Mouse (Mus musculus): ENCODE data around the gene Ifrd1. TPM values are rescaled to one million over a fixed set of nuclear protein-coding genes. Genes with fewer than 3 reads are reported as not detected.

Ifrd1 gene
- polyA plus RNA-seq, 1 experiment = not detected

DNA sequence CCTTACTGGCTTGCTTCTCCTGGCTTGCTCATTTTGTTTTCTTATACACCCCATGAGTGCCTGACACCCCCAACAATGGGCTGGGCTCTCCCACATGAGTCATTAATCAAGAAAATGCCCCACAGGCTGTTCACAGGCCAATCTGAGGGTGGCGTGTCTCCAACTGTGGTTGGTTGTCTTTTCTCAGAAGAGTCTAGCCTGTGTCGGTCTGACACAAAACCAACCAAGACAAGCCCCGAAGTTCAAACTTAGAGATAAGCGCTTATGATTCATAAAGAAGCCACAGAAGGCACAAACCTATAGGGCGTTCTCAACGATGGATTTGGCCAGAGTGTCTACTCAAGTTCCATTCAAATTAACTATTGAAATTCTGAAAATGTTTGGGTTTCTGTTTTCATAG is 94.1 kb downstream of the Ifrd1 start:
- H3K4me3 ChIP-seq (ENCODE audit: insufficient read depth, low read depth, low read length) = no peak overlapping the region
- 95% methylated on average over 6 of the region's 6 CpGs for WGBS
- no peak overlapping the region for H3K27ac ChIP-seq (ENCODE audit: insufficient read depth, low read depth, low read length)
- TF ChIP-seq POLR2A (IDR thresholded peaks at IDR 0.05; ENCODE audit: insufficient read depth, low read depth, low read length) = no peak
- TF ChIP-seq CTCF (IDR thresholded peaks at IDR 0.05; ENCODE audit: insufficient read depth, low read depth, low read length) = no peak
- no peaks in the 10 kb centered on the region for H3K4me1 ChIP-seq (ENCODE audit: control insufficient read depth, insufficient read depth, low read length)

- no peak for TF ChIP-seq POLR2A (IDR thresholded peaks at IDR 0.05; ENCODE audit: insufficient read depth, low read depth, low read length)
- TF ChIP-seq CTCF (IDR thresholded peaks at IDR 0.05; ENCODE audit: insufficient read depth, low read depth, low read length) = no peak
- Histone ChIP-seq H3K4me3 (ENCODE audit: insufficient read depth, low read depth, low read length) (no peak overlapping the region), H3K4me1 (ENCODE audit: control insufficient read depth, insufficient read depth, low read length) (no peaks in the 10 kb centered on the region), H3K27ac (ENCODE audit: insufficient read depth, low read depth, low read length) (no peak overlapping the region)
- WGBS = 86% methylated on average over 8 of the region's 8 CpGs
Measured at GRCm38 (mm10) chr12:40152353-40153069, 95.8 kb downstream of the Ifrd1 start.

Other genes starting within 250 kb of the Ifrd1 start
- not detected in 2 replicates for gene Arl4a, start 210.5 kb downstream of the Ifrd1 start, polyA plus RNA-seq (2012; ENCODE audit: insufficient read depth, insufficient read length, low replicate concordance, missing spikeins)
- not detected in 2 replicates for gene Scin, start 114.3 kb downstream of the Ifrd1 start, polyA plus RNA-seq (2012; ENCODE audit: insufficient read depth, insufficient read length, low replicate concordance, missing spikeins)
- not detected in 2 replicates for gene Lsmem1, start 49.0 kb downstream of the Ifrd1 start, polyA plus RNA-seq (2012; ENCODE audit: insufficient read depth, insufficient read length, low replicate concordance, missing spikeins)
- gene Zfp277, start 197.4 kb upstream of the Ifrd1 start, polyA plus RNA-seq (2012; ENCODE audit: insufficient read depth, insufficient read length, low replicate concordance, missing spikeins) = not detected in 2 replicates
- gene Dock4, start 197.4 kb upstream of the Ifrd1 start, polyA plus RNA-seq (2012; ENCODE audit: insufficient read depth, insufficient read length, low replicate concordance, missing spikeins) = not detected in 2 replicates

All from olfactory bulb, adult 2 months (tissue).